ENCODE assay signal across 22 mouse cellular contexts in genomic region chr6:99325881-99326280, GRCm38 (mm10).
"Had no signal": no experiment of that assay in that cellular context is flagged by ENCODE, and none has a peak within 500 bp of the region (broad histone marks: within the 10 kb centered on the region; RNA-seq: fewer than 3 reads in every experiment).

No protein-coding gene starts in this region.

- H3K27me3 ChIP-seq: limb, embryonic 15.5 days; megakaryocyte, embryonic 14.5 days; midbrain, embryonic 13.5 days; neural tube, embryonic 13.5 days; stomach, embryonic 15.5 days had no signal

- H3K4me2 ChIP-seq: limb, embryonic 12.5 days; limb, embryonic 15.5 days; liver, embryonic 11.5 days; lung, embryonic 14.5 days; midbrain, embryonic 13.5 days; neural tube, embryonic 13.5 days; stomach, embryonic 15.5 days had no signal

- H3K9ac ChIP-seq: limb, embryonic 12.5 days; limb, embryonic 15.5 days; liver, embryonic 14.5 days; liver, postnatal 0 days; lung, embryonic 14.5 days; midbrain, embryonic 13.5 days; neural tube, embryonic 13.5 days; stomach, embryonic 15.5 days had no signal

- ATAC-seq: hindbrain, postnatal 0 days; inflammation-experienced regulatory T-cells, adult 6 months; liver, postnatal 0 days; lung, postnatal 0 days; midbrain, embryonic 13.5 days; midbrain, embryonic 16.5 days had no signal

- H3K4me1 ChIP-seq: limb, embryonic 15.5 days; neural tube, embryonic 13.5 days; stomach, embryonic 15.5 days had no signal

- H3K36me3 ChIP-seq: limb, embryonic 12.5 days; limb, embryonic 15.5 days; midbrain, embryonic 10.5 days; midbrain, embryonic 13.5 days; neural tube, embryonic 13.5 days; stomach, embryonic 15.5 days had no signal

- H3K4me3 ChIP-seq: limb, embryonic 12.5 days; limb, embryonic 15.5 days; megakaryocyte, embryonic 14.5 days; midbrain, embryonic 10.5 days; midbrain, embryonic 13.5 days; myocyte; neural tube, embryonic 13.5 days; stomach, embryonic 15.5 days had no signal

- DNase-seq: left cerebral cortex, postnatal 4 days; liver, postnatal 0 days; lung, embryonic 14.5 days; retina, postnatal 1 day; right cerebral cortex, postnatal 25 days; spleen, adult 18-20 months; thymus, postnatal 25 days had no signal

- H3K27ac ChIP-seq: hindbrain, postnatal 0 days; kidney, postnatal 0 days; limb, embryonic 12.5 days; limb, embryonic 15.5 days; liver, embryonic 14.5 days; midbrain, embryonic 10.5 days; midbrain, embryonic 13.5 days; neural tube, embryonic 13.5 days; stomach, embryonic 15.5 days had no signal

- H3K9me3 ChIP-seq: limb, embryonic 12.5 days; limb, embryonic 15.5 days; megakaryocyte, embryonic 14.5 days; midbrain, embryonic 10.5 days; midbrain, embryonic 13.5 days; neural tube, embryonic 13.5 days; stomach, embryonic 15.5 days had no signal
